Mouse (Mus musculus): Measurements from ENCODE around the gene Irf8.

DNA sequence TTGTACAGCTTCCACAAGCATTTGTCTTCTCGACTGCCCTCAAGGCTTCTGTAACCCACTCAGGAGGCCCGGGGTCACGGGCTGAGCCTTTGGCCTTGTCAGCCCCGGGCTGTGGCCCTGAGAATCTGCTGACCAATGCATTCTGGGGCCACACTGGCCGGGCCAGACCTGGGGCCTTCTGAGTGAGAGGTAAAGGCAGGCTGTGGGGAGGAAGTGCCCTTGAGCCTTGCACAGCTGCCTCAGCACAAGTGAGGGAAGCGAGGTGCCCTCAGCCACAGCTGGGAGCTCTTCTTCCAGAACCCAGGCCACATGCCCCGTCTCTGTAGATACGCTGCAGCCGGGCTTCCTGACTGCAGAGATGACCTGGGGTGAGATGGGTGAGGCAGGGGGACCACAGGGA is 14.5 kb downstream of the Irf8 start:
- no peak for TF ChIP-seq CTCF (IDR thresholded peaks at IDR 0.05 in 2 of 3, conservative IDR thresholded peaks at IDR 0.05 in 1 of 3; ENCODE audit: control insufficient read depth in 1 of 3, insufficient read depth in 1 of 3, low read depth in 2 of 3, low read length in 3 of 3, poor library complexity in 1 of 3, severe bottlenecking in 1 of 3)
- TF ChIP-seq GABPA (IDR thresholded peaks at IDR 0.05; ENCODE audit: low read depth, low read length) = no peak
- TF ChIP-seq MXI1 (IDR thresholded peaks at IDR 0.05; ENCODE audit: low read depth, low read length) = no peak
- TF ChIP-seq HCFC1 (IDR thresholded peaks at IDR 0.05; ENCODE audit: low read depth, low read length) = no peak
- TF ChIP-seq POLR2A (IDR thresholded peaks at IDR 0.05; ENCODE audit: control insufficient read depth in 1 of 2, insufficient read depth in 1 of 2, low read depth in 1 of 2, low read length in 2 of 2, poor library complexity in 1 of 2) = no peak

Data from MEL (cell line).